Mouse (Mus musculus) forebrain, embryonic 13.5 days (tissue): ENCODE results near the gene Myh10. TPM values are rescaled to one million over a fixed set of nuclear protein-coding genes. Genes with fewer than 3 reads are reported as not detected.

Source experiments
- ATAC-seq: fragments of 200-750 bp; cut with Nextera tagmentation; 2 replicates; pipeline ENCODE4 v1.8.0; 2017
- H3K27ac ChIP-seq: fragments of 300-500 bp; sonication (generic); 2 replicates; pipeline ENCODE4 v1.5.1; 2015; ENCODE audit warnings: inconsistent platforms, mild to moderate bottlenecking, moderate library complexity
- H3K27me3 ChIP-seq: fragments of 300-500 bp; sonication (generic); 2 replicates; pipeline ENCODE4 v1.6.1; 2015; ENCODE audit warnings: mild to moderate bottlenecking, inconsistent platforms
- H3K36me3 ChIP-seq: fragments of 300-500 bp; sonication (generic); 2 replicates; pipeline ENCODE4 v1.6.1; 2015; ENCODE audit warnings: mild to moderate bottlenecking, inconsistent platforms; ENCODE audit not compliant: poor library complexity, severe bottlenecking
- H3K4me1 ChIP-seq: fragments of 300-500 bp; sonication (generic); 2 replicates; pipeline ENCODE4 v1.6.1; 2015; ENCODE audit warnings: inconsistent platforms
- H3K4me2 ChIP-seq: fragments of 300-500 bp; sonication (generic); 2 replicates; pipeline ENCODE4 v1.6.1; 2015; ENCODE audit warnings: inconsistent platforms, mild to moderate bottlenecking, moderate library complexity
- H3K4me3 ChIP-seq: fragments of 300-500 bp; sonication (generic); 2 replicates; pipeline ENCODE4 v1.5.1; 2015; ENCODE audit warnings: mild to moderate bottlenecking, inconsistent platforms
- H3K9ac ChIP-seq: fragments of 300-500 bp; sonication (generic); 2 replicates; pipeline ENCODE4 v1.6.1; 2015; ENCODE audit warnings: mild to moderate bottlenecking, inconsistent platforms
- H3K9me3 ChIP-seq: fragments of 300-500 bp; sonication (generic); replicated peaks from 2 replicates; pipeline ENCODE4 v1.6.1; 2016; ENCODE audit warnings: inconsistent platforms
- whole genome bisulfite sequencing: fragments of 180-500 bp; shearing (Covaris S2); methylation state at CpG from one replicate; pipeline ENCODE4 v1.1.7; 2015; 5-methylcytosine and 5-hydroxymethylcytosine counted together
- polyA plus RNA-seq: library from polyadenylated mRNA; unstranded; fragments of >200 nt; fragmentation: Nextera tagmentation; extraction: Ambion mirVana; gene quantifications from 2 replicates; pipeline ENCODE4 v1.2.1, GENCODE M21; 2015

The Myh10 gene
- polyA plus RNA-seq, 1 experiment from 2014 or later, result 108 TPM

DNA sequence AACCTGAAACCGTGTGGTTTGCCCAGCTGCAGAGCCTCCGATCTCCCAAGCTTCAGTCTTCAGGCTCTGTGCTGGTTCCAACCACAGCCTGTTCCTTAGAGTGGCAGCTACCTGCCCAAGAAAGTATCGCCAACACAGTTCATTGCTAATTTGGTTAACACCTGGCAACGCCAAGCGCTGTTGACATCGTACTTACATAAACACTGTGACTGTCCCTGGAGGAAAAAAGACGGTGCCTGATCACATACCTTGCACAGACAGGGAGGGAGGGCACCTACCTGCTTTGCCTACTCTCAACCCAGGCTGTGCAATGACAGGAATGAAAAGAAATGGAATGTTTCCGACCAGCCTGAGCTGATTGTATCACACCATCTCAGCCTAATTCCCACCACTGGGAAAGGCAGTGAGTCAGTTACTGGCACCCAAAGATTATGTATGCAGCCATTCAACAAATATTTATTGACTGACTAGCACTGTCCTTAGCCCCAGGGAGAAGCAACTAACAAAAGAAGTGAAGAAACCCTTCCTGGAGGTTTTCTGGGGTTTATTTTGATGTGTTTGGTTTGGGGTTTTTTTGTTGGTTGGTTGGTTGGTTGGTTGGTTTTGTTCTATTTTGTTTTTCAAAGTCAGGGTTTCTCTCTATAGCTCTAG lies 168.7 kb downstream of the Myh10 start:
- Histone ChIP-seq H3K36me3 (no peaks in the 10 kb centered on the region), H3K9me3 (no peaks in the 10 kb centered on the region), H3K4me2 (no peak overlapping the region), H3K27me3 (0 out of 2 replicates have a peak, but pooled peaks cover 3% of the 10 kb centered on the region), H3K4me1 (no peaks in the 10 kb centered on the region), H3K4me3 (no peak overlapping the region), H3K9ac (no peak overlapping the region), H3K27ac (no peak overlapping the region)
- WGBS, result 85% methylated on average over 8 of the region's 8 CpGs
- no peak for ATAC-seq

DNA sequence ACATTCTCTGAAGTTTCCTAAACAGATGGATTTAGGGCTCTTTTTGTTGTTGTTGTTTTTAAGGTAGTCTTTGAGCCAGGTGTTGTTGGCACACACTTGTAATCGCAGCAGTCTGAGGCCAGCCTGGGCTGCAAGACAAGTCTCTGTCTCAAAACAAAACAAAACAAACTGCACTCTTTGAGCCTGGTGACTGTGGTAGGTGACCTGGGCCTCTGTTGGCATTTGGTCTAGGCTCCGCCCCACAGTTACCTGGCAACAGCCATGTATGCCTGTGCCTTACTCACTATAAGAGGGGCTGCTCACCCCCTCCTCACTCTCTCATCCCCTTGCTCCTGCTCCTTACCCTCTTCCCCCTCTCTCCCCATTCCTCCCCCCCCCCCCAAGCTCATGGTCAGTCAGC lies 170.9 kb downstream of the Myh10 start:
- H3K27ac ChIP-seq, result no peak overlapping the region
- 78% methylated on average over 2 of the region's 2 CpGs for WGBS
- H3K9me3 ChIP-seq, result no peaks in the 10 kb centered on the region
- H3K36me3 ChIP-seq, result no peaks in the 10 kb centered on the region
- ATAC-seq, result no peak
- H3K4me1 ChIP-seq, result no peaks in the 10 kb centered on the region
- no peaks in the 10 kb centered on the region for H3K27me3 ChIP-seq
- H3K4me2 ChIP-seq, result no peak overlapping the region
- H3K4me3 ChIP-seq, result no peak overlapping the region
- no peak overlapping the region for H3K9ac ChIP-seq

DNA sequence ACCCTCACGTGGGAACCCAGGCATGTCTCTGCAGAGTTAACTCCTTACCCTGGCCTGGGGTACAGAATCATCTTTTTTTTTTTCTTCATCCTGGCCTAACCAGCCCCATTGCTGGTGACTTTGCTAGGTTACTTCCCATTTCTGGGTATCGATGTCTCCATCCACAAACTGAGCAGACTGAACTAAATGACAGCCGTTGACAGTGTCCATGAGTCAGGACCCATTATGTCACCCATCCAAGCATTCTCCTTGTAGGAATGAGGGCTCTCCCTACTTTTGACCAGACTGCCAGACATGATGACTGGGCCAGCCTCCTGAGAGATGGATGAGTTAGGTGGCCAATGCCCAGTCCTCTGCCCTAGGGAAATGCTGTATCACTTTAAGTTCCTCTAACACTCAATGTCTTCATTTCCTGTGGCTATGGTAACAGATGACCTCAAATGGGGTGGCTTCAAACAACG lies 172.3 kb downstream of the Myh10 start:
- WGBS, result 79% methylated on average over 4 of the region's 4 CpGs

DNA sequence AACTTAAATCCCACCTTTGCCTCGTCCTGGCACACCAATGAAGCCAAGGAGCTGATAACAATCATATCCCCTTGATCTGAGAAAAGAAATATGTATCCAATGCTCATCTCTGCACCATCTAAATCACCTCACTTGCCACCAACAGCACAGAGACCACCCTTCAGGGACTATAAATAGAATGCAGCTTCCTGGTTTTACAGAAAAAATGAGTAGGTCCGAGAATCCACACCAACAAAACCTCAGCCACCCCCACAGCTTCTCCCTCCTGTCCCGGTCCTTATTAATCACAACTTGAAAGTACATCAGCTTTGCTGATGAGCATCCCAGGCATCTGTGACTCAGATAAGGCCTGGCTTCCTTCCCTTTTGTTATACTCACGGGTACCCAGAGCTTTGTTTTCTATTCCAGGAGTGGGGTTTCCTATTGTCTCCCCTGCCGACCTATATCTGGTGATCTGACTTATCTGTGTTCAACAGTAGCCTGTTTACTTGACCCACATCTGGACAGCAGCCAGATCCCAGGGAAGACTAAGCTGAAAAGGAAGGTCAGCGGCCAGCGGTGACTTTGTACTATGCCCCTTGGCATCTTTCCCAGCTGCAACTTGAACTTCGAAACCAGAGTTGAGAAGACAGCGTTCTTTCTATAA lies 173.3 kb downstream of the Myh10 start:
- no peaks in the 10 kb centered on the region for H3K36me3 ChIP-seq
- H3K4me3 ChIP-seq, result no peak overlapping the region
- H3K4me2 ChIP-seq, result no peak overlapping the region
- ATAC-seq, result no peak
- H3K9me3 ChIP-seq, result no peaks in the 10 kb centered on the region
- no peaks in the 10 kb centered on the region for H3K4me1 ChIP-seq
- H3K9ac ChIP-seq, result no peak overlapping the region
- 63% methylated on average over 9 of the region's 9 CpGs for WGBS
- H3K27ac ChIP-seq, result no peak overlapping the region
- no peaks in the 10 kb centered on the region for H3K27me3 ChIP-seq

More for the DNA sequence above, 172.3 kb downstream of the Myh10 start:
- Histone ChIP-seq H3K36me3 (no peaks in the 10 kb centered on the region), H3K4me3 (no peak overlapping the region), H3K9ac (no peak overlapping the region), H3K4me2 (no peak overlapping the region), H3K4me1 (no peaks in the 10 kb centered on the region), H3K9me3 (no peaks in the 10 kb centered on the region), H3K27me3 (no peaks in the 10 kb centered on the region), H3K27ac (no peak overlapping the region)
- ATAC-seq, result no peak

Other genes with a start within 250 kb of the Myh10 start
- gene Pik3r6, start 188.5 kb upstream of the Myh10 start, polyA plus RNA-seq, result 0.89 and 0.96 TPM in 2 replicates
- gene Mfsd6l, start 135.4 kb upstream of the Myh10 start, polyA plus RNA-seq, result not detected in 2 replicates
- gene Ccdc42, start 104.5 kb upstream of the Myh10 start, polyA plus RNA-seq, result 0.16 TPM in 1 of 2 replicates, not detected in the other
- 67.7 and 70.8 TPM in 2 replicates for gene Ndel1, start 180.3 kb downstream of the Myh10 start, polyA plus RNA-seq
- 0.08 TPM in 1 of 2 replicates, not detected in the other for gene Rnf222, start 197.0 kb downstream of the Myh10 start, polyA plus RNA-seq
- 787 and 887 TPM in 2 replicates for gene Rpl26, start 210.0 kb downstream of the Myh10 start, polyA plus RNA-seq
- 0.23 TPM in 1 of 2 replicates, not detected in the other for gene Odf4, start 235.5 kb downstream of the Myh10 start, polyA plus RNA-seq